In the genomic region with DNA sequence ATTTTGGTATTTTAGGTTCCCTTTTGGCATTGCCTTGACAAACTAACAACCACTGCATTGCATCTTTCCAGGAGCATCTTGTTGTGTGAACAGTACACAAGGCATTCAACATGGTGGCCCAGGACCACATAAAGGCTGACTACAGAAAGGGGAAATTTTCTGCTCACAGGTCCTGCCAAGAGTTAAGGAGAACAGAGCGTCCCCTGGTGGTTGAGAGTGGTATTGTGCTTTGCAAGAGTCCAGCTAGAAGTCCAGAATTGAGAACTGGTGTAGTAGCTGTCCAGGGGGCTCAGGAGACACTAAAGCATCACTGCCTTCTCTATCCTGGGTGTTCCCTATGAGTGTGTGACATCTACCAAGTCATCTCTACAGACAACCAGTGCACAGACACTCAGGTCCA, we compare ENCODE assay signal across 10 mouse cellular contexts. TPM values are rescaled to one million over a fixed set of nuclear protein-coding genes. Genes with fewer than 3 reads are reported as not detected.
DNase-seq lines count a peak whose midpoint lies in the region; ATAC-seq lines count a peak whose summit lies in the region.
"Had no signal": no experiment of that assay in that cellular context is flagged by ENCODE, and none has a peak within 500 bp of the region (broad histone marks: within the 10 kb centered on the region; RNA-seq: fewer than 3 reads in every experiment).

No protein-coding gene starts in this region.

- no peaks in the 10 kb centered on the region for H3K36me3 ChIP-seq in forebrain, embryonic 11.5 days (ENCODE audit: control insufficient read depth, insufficient read depth, low read length)
- H3K36me3 ChIP-seq in forebrain, embryonic 13.5 days (ENCODE audit: poor library complexity, severe bottlenecking), result no peaks in the 10 kb centered on the region
- no peaks in the 10 kb centered on the region for H3K36me3 ChIP-seq in embryonic facial prominence, embryonic 10.5 days (replicated peaks)
- H3K36me3 ChIP-seq: hindbrain, embryonic 15.5 days had no signal

- no peak overlapping the region for H3K4me2 ChIP-seq in forebrain, embryonic 11.5 days (ENCODE audit: low read depth, low read length, severe bottlenecking)
- H3K4me2 ChIP-seq in forebrain, embryonic 13.5 days, result no peak overlapping the region
- H3K4me2 ChIP-seq: hindbrain, embryonic 15.5 days had no signal

- no peaks in the 10 kb centered on the region for H3K27me3 ChIP-seq in forebrain, embryonic 11.5 days (ENCODE audit: control insufficient read depth, insufficient read depth, low read length)
- H3K27me3 ChIP-seq in forebrain, embryonic 13.5 days, result no peaks in the 10 kb centered on the region
- no peaks in the 10 kb centered on the region for H3K27me3 ChIP-seq in embryonic facial prominence, embryonic 10.5 days (replicated peaks; ENCODE audit: low read depth, poor library complexity, severe bottlenecking)

- H3K9ac ChIP-seq in forebrain, embryonic 11.5 days (ENCODE audit: low read length), result no peak overlapping the region
- H3K9ac ChIP-seq in forebrain, embryonic 13.5 days, result no peak overlapping the region
- H3K9ac ChIP-seq: hindbrain, embryonic 15.5 days had no signal

- H3K27ac ChIP-seq in forebrain, embryonic 11.5 days (ENCODE audit: low read depth, low read length), result no peak overlapping the region
- no peak overlapping the region for H3K27ac ChIP-seq in forebrain, embryonic 13.5 days
- no peak overlapping the region for H3K27ac ChIP-seq in embryonic facial prominence, embryonic 10.5 days (replicated peaks)
- H3K27ac ChIP-seq: hindbrain, embryonic 15.5 days had no signal

- no peaks in the 10 kb centered on the region for H3K4me1 ChIP-seq in forebrain, embryonic 11.5 days (replicated peaks; ENCODE audit: control insufficient read depth, insufficient read depth, low read length)
- no peaks in the 10 kb centered on the region for H3K4me1 ChIP-seq in forebrain, embryonic 13.5 days
- 0 out of 2 replicates have a peak, but pooled peaks cover 2% of the 10 kb centered on the region for H3K4me1 ChIP-seq in embryonic facial prominence, embryonic 10.5 days
- H3K4me1 ChIP-seq: hindbrain, embryonic 15.5 days had no signal

- no peaks in the 10 kb centered on the region for H3K9me3 ChIP-seq in forebrain, embryonic 11.5 days (ENCODE audit: control insufficient read depth, low read length)
- no peaks in the 10 kb centered on the region for H3K9me3 ChIP-seq in forebrain, embryonic 13.5 days (replicated peaks)
- H3K9me3 ChIP-seq in embryonic facial prominence, embryonic 10.5 days, result no peaks in the 10 kb centered on the region
- H3K9me3 ChIP-seq: hindbrain, embryonic 15.5 days had no signal

- DNase-seq in forebrain, embryonic 11.5 days (ENCODE audit: low spot score), result peak; percentile 74
- peak; percentile 5 to 24 for DNase-seq in monocyte, adult 2 months (ENCODE audit: low read depth in 1 of 2, low spot score in 2 of 2)
- peak; percentile 46 for DNase-seq in adrenal gland, postnatal 25 days
- peak; percentile 58 for DNase-seq in embryonic facial prominence, embryonic 10.5 days (ENCODE audit: low spot score)
- peak; percentile 4 to 14 for DNase-seq in layer of hippocampus, postnatal 36 days
- DNase-seq in retina, postnatal 7 days (ENCODE audit: low read depth, low spot score), result peak; percentile 13

- ATAC-seq in forebrain, embryonic 11.5 days (replicated peaks; ENCODE audit: low FRiP score), result no peak
- no peak for ATAC-seq in forebrain, embryonic 13.5 days
- ATAC-seq in monocyte, adult 5-6 weeks (replicated peaks; ENCODE audit: insufficient number of reproducible peaks, low FRiP score, low TSS enrichment, poor library complexity, severe bottlenecking), result no peak

- no peak overlapping the region for H3K4me3 ChIP-seq in forebrain, embryonic 11.5 days (ENCODE audit: low read depth, low read length)
- H3K4me3 ChIP-seq in forebrain, embryonic 13.5 days, result no peak overlapping the region
- no peak overlapping the region for H3K4me3 ChIP-seq in embryonic facial prominence, embryonic 10.5 days
- H3K4me3 ChIP-seq: hindbrain, embryonic 15.5 days had no signal

- 0% methylated on average over 1 of the region's 1 CpGs for WGBS in forebrain, embryonic 11.5 days
- WGBS in forebrain, embryonic 13.5 days, result 0% methylated on average over 1 of the region's 1 CpGs
- 4% methylated on average over 1 of the region's 1 CpGs for WGBS in embryonic facial prominence, embryonic 10.5 days

RNA-seq across cellular contexts. Expression of gene Ihh, which starts 49.0 kb away (rescaled TPM):
- 0.07 and 0.35 TPM in 2 replicates for polyA plus RNA-seq in forebrain, embryonic 11.5 days (2014; fragmentation: Nextera tagmentation; extraction: Ambion mirVana)
- 0.20 and 0.21 TPM in 2 replicates for polyA plus RNA-seq in forebrain, embryonic 13.5 days (2015; fragmentation: Nextera tagmentation; extraction: Ambion mirVana)
- not detected in 3 replicates for total RNA-seq in monocyte, adult 5-6 weeks (2017)
- total RNA-seq in adrenal gland, postnatal 25 days (2021), result 0.24 TPM in 1 of 2 replicates, not detected in the other
- 0.11 TPM in 1 of 2 replicates, not detected in the other for polyA plus RNA-seq in embryonic facial prominence, embryonic 10.5 days (2016; fragmentation: Nextera tagmentation; extraction: Ambion mirVana)
- total RNA-seq in layer of hippocampus, postnatal 36 days (2021), result under 1 TPM; 0.30 to 0.32 TPM
- total RNA-seq: neutrophil, adult 5-6 weeks had no signal

Comparison
In these comparisons a context has a peak if more than half of its experiments do, and no peak if none do; other contexts are left out.
1. DNase-seq: peak in every context shown above with its lines; median percentile 74 in forebrain, embryonic 11.5 days; 58 in embryonic facial prominence, embryonic 10.5 days; 46 in adrenal gland, postnatal 25 days; 14 in monocyte, adult 2 months; 13 in retina, postnatal 7 days; 9 in layer of hippocampus, postnatal 36 days.